21 mouse cellular contexts compared by ENCODE assay signal in genomic region chr7:114200651-114201050, GRCm38 (mm10). TPM values are rescaled to one million over a fixed set of nuclear protein-coding genes. Genes with fewer than 3 reads are reported as not detected.
DNase-seq lines count a peak whose midpoint lies in the region; ATAC-seq and TF ChIP-seq lines count a peak whose summit lies in the region.
"Had no signal": no experiment of that assay in that cellular context is flagged by ENCODE, and none has a peak within 500 bp of the region (broad histone marks: within the 10 kb centered on the region; RNA-seq: fewer than 3 reads in every experiment).

No protein-coding gene starts in this region.

- no peaks in the 10 kb centered on the region for H3K9me3 ChIP-seq in heart, embryonic 11.5 days (replicated peaks; ENCODE audit: control insufficient read depth, low read length)
- H3K9me3 ChIP-seq in liver, postnatal 0 days (ENCODE audit: low read length), result no peaks in the 10 kb centered on the region
- H3K9me3 ChIP-seq in intestine, embryonic 15.5 days, result no peaks in the 10 kb centered on the region
- H3K9me3 ChIP-seq: embryonic facial prominence, embryonic 15.5 days; forebrain, embryonic 12.5 days; midbrain, embryonic 13.5 days; neural tube, embryonic 15.5 days had no signal

- WGBS in heart, embryonic 11.5 days (ENCODE audit: insufficient replicate concordance), result 66% methylated on average over 2 of the region's 2 CpGs
- WGBS in liver, postnatal 0 days (ENCODE audit: insufficient replicate concordance), result 75% methylated on average over 2 of the region's 2 CpGs
- WGBS in intestine, embryonic 15.5 days, result 86% methylated on average over 2 of the region's 2 CpGs

- no peak overlapping the region for H3K4me3 ChIP-seq in heart, embryonic 11.5 days (ENCODE audit: low read depth, low read length)
- H3K4me3 ChIP-seq in liver, postnatal 0 days (ENCODE audit: low read depth, low read length), result no peak overlapping the region
- no peak overlapping the region for H3K4me3 ChIP-seq in intestine, embryonic 15.5 days (replicated peaks)
- H3K4me3 ChIP-seq: embryonic facial prominence, embryonic 15.5 days; forebrain, embryonic 12.5 days; midbrain, embryonic 13.5 days; myocyte; neural tube, embryonic 15.5 days had no signal

- no peak for DNase-seq in heart, postnatal 4 days
- peak; percentile 15 to 55 for DNase-seq in layer of hippocampus, adult 18-20 months (ENCODE audit: low spot score in 2 of 2)
- DNase-seq in layer of hippocampus, postnatal 14 days (ENCODE audit: low spot score in 2 of 2), result no peak
- DNase-seq in 3T3-L1 (ENCODE audit: low read depth, low spot score), result peak; percentile 17
- peak; percentile 33 for DNase-seq in brain, adult 2 months (ENCODE audit: low read depth, low spot score)
- DNase-seq in liver, postnatal 0 days, result no peak
- DNase-seq: cerebellum, postnatal 14 days; embryo, embryonic 11 days; kidney, adult 8-10 months; kidney, postnatal 25 days; left cerebral cortex, postnatal 4 days; thymus, postnatal 4 days had no signal

- no peak for TF ChIP-seq CTCF in liver, postnatal 0 days (IDR thresholded peaks at IDR 0.05; ENCODE audit: low read depth)

- TF ChIP-seq EP300 in liver, postnatal 0 days (IDR thresholded peaks at IDR 0.05; ENCODE audit: low read depth), result no peak

- H3K4me2 ChIP-seq in heart, embryonic 11.5 days, result no peak overlapping the region
- no peak overlapping the region for H3K4me2 ChIP-seq in liver, postnatal 0 days (ENCODE audit: low read depth, low read length)
- H3K4me2 ChIP-seq in intestine, embryonic 15.5 days (replicated peaks), result no peak overlapping the region
- H3K4me2 ChIP-seq: embryonic facial prominence, embryonic 15.5 days; forebrain, embryonic 12.5 days; midbrain, embryonic 13.5 days; neural tube, embryonic 15.5 days had no signal

- no peaks in the 10 kb centered on the region for H3K36me3 ChIP-seq in heart, embryonic 11.5 days (ENCODE audit: control insufficient read depth, insufficient read depth, low read length)
- no peaks in the 10 kb centered on the region for H3K36me3 ChIP-seq in liver, postnatal 0 days (replicated peaks; ENCODE audit: insufficient read depth, low read length)
- no peaks in the 10 kb centered on the region for H3K36me3 ChIP-seq in intestine, embryonic 15.5 days
- H3K36me3 ChIP-seq: embryonic facial prominence, embryonic 15.5 days; forebrain, embryonic 12.5 days; midbrain, embryonic 13.5 days; neural tube, embryonic 15.5 days had no signal

- H3K4me1 ChIP-seq in heart, embryonic 11.5 days (ENCODE audit: control insufficient read depth, insufficient read depth, low read length), result peaks cover 20% of the 10 kb centered on the region
- peaks cover 20% of the 10 kb centered on the region for H3K4me1 ChIP-seq in liver, postnatal 0 days (ENCODE audit: insufficient read depth)
- peaks cover 11% of the 10 kb centered on the region for H3K4me1 ChIP-seq in intestine, embryonic 15.5 days (replicated peaks)
- H3K4me1 ChIP-seq: embryonic facial prominence, embryonic 15.5 days; forebrain, embryonic 12.5 days; midbrain, embryonic 13.5 days; neural tube, embryonic 15.5 days had no signal

- H3K27ac ChIP-seq in heart, embryonic 11.5 days (ENCODE audit: low read depth, low read length), result peak overlapping the region; percentile 50; the same call in 1 of the 2 replicates
- no peak overlapping the region for H3K27ac ChIP-seq in liver, postnatal 0 days (ENCODE audit: low read depth)
- H3K27ac ChIP-seq in intestine, embryonic 15.5 days, result no peak overlapping the region
- H3K27ac ChIP-seq: embryonic facial prominence, embryonic 15.5 days; forebrain, embryonic 12.5 days; hindbrain, postnatal 0 days; macrophage; midbrain, embryonic 13.5 days; neural tube, embryonic 15.5 days had no signal

- H3K27me3 ChIP-seq in heart, embryonic 11.5 days (ENCODE audit: control insufficient read depth, insufficient read depth, low read length), result no peaks in the 10 kb centered on the region
- H3K27me3 ChIP-seq in liver, postnatal 0 days (ENCODE audit: insufficient read depth, low read length), result no peaks in the 10 kb centered on the region
- H3K27me3 ChIP-seq in intestine, embryonic 15.5 days (replicated peaks), result no peaks in the 10 kb centered on the region
- H3K27me3 ChIP-seq: embryonic facial prominence, embryonic 15.5 days; forebrain, embryonic 12.5 days; midbrain, embryonic 13.5 days; neural tube, embryonic 15.5 days had no signal

- no peak for ATAC-seq in heart, embryonic 11.5 days (replicated peaks; ENCODE audit: insufficient number of reproducible peaks, low FRiP score, low TSS enrichment)
- no peak for ATAC-seq in liver, postnatal 0 days
- no peak for ATAC-seq in intestine, embryonic 15.5 days
- ATAC-seq: hindbrain, postnatal 0 days; midbrain, embryonic 13.5 days had no signal

- H3K9ac ChIP-seq in heart, embryonic 11.5 days (ENCODE audit: low read depth, low read length), result no peak overlapping the region
- no peak overlapping the region for H3K9ac ChIP-seq in liver, postnatal 0 days (replicated peaks)
- H3K9ac ChIP-seq in intestine, embryonic 15.5 days, result no peak overlapping the region
- H3K9ac ChIP-seq: embryonic facial prominence, embryonic 15.5 days; forebrain, embryonic 12.5 days; midbrain, embryonic 13.5 days; neural tube, embryonic 15.5 days had no signal

RNA-seq across cellular contexts. Expression of gene Copb1, which starts 53.9 kb away (rescaled TPM):
- polyA plus RNA-seq in heart, embryonic 11.5 days (2014; fragmentation: Nextera tagmentation; extraction: Ambion mirVana), result 93.2 and 110 TPM in 2 replicates
- 10 to 100 TPM; 73.4 to 73.9 TPM for total RNA-seq in heart, postnatal 4 days (2021)
- 10 to 100 TPM; 58.1 to 61.2 TPM for total RNA-seq in layer of hippocampus, adult 18-20 months (2021)
- 10 to 100 TPM; 59.6 to 64.4 TPM for total RNA-seq in layer of hippocampus, postnatal 14 days (2021)
- polyA plus RNA-seq in liver, postnatal 0 days (2015; fragmentation: Nextera tagmentation; extraction: Ambion mirVana), result 51.4 and 53.2 TPM in 2 replicates
- polyA plus RNA-seq in intestine, embryonic 15.5 days (2015; fragmentation: Nextera tagmentation; extraction: Ambion mirVana), result 113 and 125 TPM in 2 replicates

Comparison
In these comparisons a context has a peak if more than half of its experiments do, and no peak if none do; other contexts are left out.
1. DNase-seq: peak in layer of hippocampus, adult 18-20 months (2 of 2), 3T3-L1 (single experiment) and brain, adult 2 months (single experiment); none in heart, postnatal 4 days (single experiment), layer of hippocampus, postnatal 14 days (0 of 2) and liver, postnatal 0 days (single experiment).